Comparison of ENCODE assay signal across 19 mouse cellular contexts in the genomic region with DNA sequence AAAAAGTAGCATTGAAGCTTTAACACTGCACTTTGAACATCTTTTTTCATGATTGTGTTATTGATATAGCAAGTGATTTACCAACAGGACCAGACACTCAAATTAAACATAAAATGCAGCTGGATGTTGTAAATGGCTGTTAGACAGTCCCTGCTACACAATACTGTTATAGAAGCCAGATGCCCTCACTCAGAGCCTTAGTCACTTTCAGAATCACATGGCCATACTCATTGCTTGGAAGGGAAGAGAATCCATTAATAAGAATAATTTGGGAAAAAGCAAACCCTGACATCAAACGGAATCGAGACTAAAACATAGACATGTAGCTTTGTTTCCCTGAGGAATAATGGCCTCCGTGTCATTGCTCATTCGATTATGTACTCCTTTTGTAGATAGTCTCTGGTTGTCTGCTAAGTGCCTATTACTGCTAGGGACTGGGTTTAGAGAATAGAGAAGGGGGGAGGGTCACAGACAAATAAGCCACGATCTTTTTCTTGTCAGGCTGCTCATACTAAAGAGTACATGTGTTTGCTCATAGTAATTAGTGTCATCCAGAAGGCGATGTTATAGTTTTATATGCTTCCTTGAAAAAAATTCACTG.
DNase-seq lines count a peak whose midpoint lies in the region; ATAC-seq lines count a peak whose summit lies in the region.
"Had no signal": no experiment of that assay in that cellular context is flagged by ENCODE, and none has a peak within 500 bp of the region (broad histone marks: within the 10 kb centered on the region; RNA-seq: fewer than 3 reads in every experiment).

No protein-coding gene starts in this region.

- 65% methylated on average over 6 of the region's 6 CpGs for WGBS in kidney, embryonic 14.5 days
- 41% methylated on average over 6 of the region's 6 CpGs for WGBS in intestine, embryonic 15.5 days

- no peak overlapping the region for H3K4me2 ChIP-seq in kidney, embryonic 14.5 days (replicated peaks; ENCODE audit: low read depth, low read length)
- H3K4me2 ChIP-seq in intestine, embryonic 15.5 days (replicated peaks) = no peak overlapping the region
- H3K4me2 ChIP-seq: embryonic facial prominence, embryonic 12.5 days; heart, embryonic 15.5 days; limb, embryonic 12.5 days; liver, embryonic 13.5 days; neural tube, embryonic 15.5 days had no signal

- no peak for DNase-seq in kidney, postnatal 25 days
- peak; percentile 84 for DNase-seq in MN1 (ENCODE audit: low spot score)
- peak; percentile 43 for DNase-seq in Muller cell, postnatal 12 days (ENCODE audit: inconsistent ontology term)
- DNase-seq in adrenal gland, adult (ENCODE audit: inconsistent age in 2 of 2, low spot score in 1 of 2) = no peak
- no peak for DNase-seq in B cell, adult 2 months
- DNase-seq: adrenal gland, adult 2 months; cerebellum, adult 2 months; kidney, postnatal 10 days; liver, embryonic 13.5 days; right cerebral cortex, adult 18-20 months; thymus, adult 2 months had no signal

- no peaks in the 10 kb centered on the region for H3K36me3 ChIP-seq in kidney, embryonic 14.5 days (ENCODE audit: control insufficient read depth, insufficient read depth, low read length)
- H3K36me3 ChIP-seq in intestine, embryonic 15.5 days = no peaks in the 10 kb centered on the region
- H3K36me3 ChIP-seq: embryonic facial prominence, embryonic 12.5 days; G1E; heart, embryonic 15.5 days; limb, embryonic 12.5 days; liver, embryonic 13.5 days; neural tube, embryonic 15.5 days had no signal

- H3K4me1 ChIP-seq in kidney, embryonic 14.5 days (ENCODE audit: control insufficient read depth, insufficient read depth, low read length) = no peaks in the 10 kb centered on the region
- no peaks in the 10 kb centered on the region; the same call in 1 of the 2 replicates for H3K4me1 ChIP-seq in intestine, embryonic 15.5 days (replicated peaks)
- H3K4me1 ChIP-seq: liver, embryonic 13.5 days had no signal

- H3K9me3 ChIP-seq in kidney, embryonic 14.5 days (ENCODE audit: control insufficient read depth, low read length) = no peaks in the 10 kb centered on the region
- H3K9me3 ChIP-seq in intestine, embryonic 15.5 days = no peaks in the 10 kb centered on the region
- H3K9me3 ChIP-seq: embryonic facial prominence, embryonic 12.5 days; heart, embryonic 15.5 days; limb, embryonic 12.5 days; liver, embryonic 13.5 days; neural tube, embryonic 15.5 days had no signal

- peak; percentile 60 for ATAC-seq in kidney, embryonic 14.5 days (ENCODE audit: low FRiP score, low TSS enrichment)
- peak; percentile 71; the same call in 1 of the 2 replicates for ATAC-seq in intestine, embryonic 15.5 days
- ATAC-seq: CD4-positive, CD25-positive, alpha-beta regulatory T cell, adult 4 months had no signal

- H3K9ac ChIP-seq in kidney, embryonic 14.5 days (ENCODE audit: low read depth, low read length) = no peak overlapping the region
- no peak overlapping the region for H3K9ac ChIP-seq in intestine, embryonic 15.5 days
- H3K9ac ChIP-seq: embryonic facial prominence, embryonic 12.5 days; heart, embryonic 15.5 days; limb, embryonic 12.5 days; liver, embryonic 13.5 days; neural tube, embryonic 15.5 days had no signal

- no peak overlapping the region for H3K27ac ChIP-seq in kidney, embryonic 14.5 days (ENCODE audit: low read depth, low read length)
- H3K27ac ChIP-seq in intestine, embryonic 15.5 days = no peak overlapping the region
- H3K27ac ChIP-seq: embryonic facial prominence, embryonic 12.5 days; heart, embryonic 15.5 days; limb, embryonic 12.5 days; liver, embryonic 13.5 days; neural tube, embryonic 15.5 days had no signal

- no peak overlapping the region for H3K4me3 ChIP-seq in kidney, embryonic 14.5 days (ENCODE audit: low read length)
- H3K4me3 ChIP-seq in intestine, embryonic 15.5 days (replicated peaks) = no peak overlapping the region
- H3K4me3 ChIP-seq: embryonic facial prominence, embryonic 12.5 days; heart, embryonic 15.5 days; limb, embryonic 12.5 days; liver, embryonic 13.5 days; neural tube, embryonic 15.5 days had no signal

- no peaks in the 10 kb centered on the region for H3K27me3 ChIP-seq in kidney, embryonic 14.5 days (ENCODE audit: control insufficient read depth, insufficient read depth, low read length)
- no peaks in the 10 kb centered on the region for H3K27me3 ChIP-seq in intestine, embryonic 15.5 days (replicated peaks)
- H3K27me3 ChIP-seq: embryonic facial prominence, embryonic 12.5 days; heart, embryonic 15.5 days; limb, embryonic 12.5 days; liver, embryonic 13.5 days; neural tube, embryonic 15.5 days had no signal

Comparison
In these comparisons a context has a peak if more than half of its experiments do, and no peak if none do; other contexts are left out.
1. DNase-seq: peak in MN1 (single experiment) and Muller cell, postnatal 12 days (single experiment); none in kidney, postnatal 25 days (0 of 2), adrenal gland, adult (0 of 2) and B cell, adult 2 months (0 of 2).